Mouse (Mus musculus) lung, adult 18-20 months (tissue): Measurements from ENCODE around the gene Ubxn11.

Experiments
- DNase-seq, 2 experiments: peaks; one replicate each; pipeline ENCODE4 v3.0.0; 2022; ENCODE audit warnings: mixed read lengths in 2 of 2

The Ubxn11 gene

GRCm38 (mm10) chr4:134101979-134102741 is at the start of gene Ubxn11:
Gene Ubxn11 (plus strand): TSS chr4:134102570.
- DNase-seq, result peak; percentile 91 to 92

- no peak for DNase-seq
Measured at GRCm38 (mm10) chr4:134053538-134053937, 48.8 kb upstream of the Ubxn11 start, which contains the start of gene Zfp683. Gene Zfp683 (plus strand): TSS chr4:134053838.

GRCm38 (mm10) chr4:134058166-134058715 is 44.1 kb upstream of the Ubxn11 start:
- DNase-seq, result no peak

GRCm38 (mm10) chr4:134058908-134059307 is 43.5 kb upstream of the Ubxn11 start:
- no peak for DNase-seq

- no peak for DNase-seq
Measured at GRCm38 (mm10) chr4:134060135-134060865, 42.1 kb upstream of the Ubxn11 start, which contains the start of gene Crybg2. Gene Crybg2 (plus strand): TSS chr4:134060815.

GRCm38 (mm10) chr4:134061166-134061830 is 41.1 kb upstream of the Ubxn11 start:
- peak in 1 of 2 experiments; percentile 32 for DNase-seq

GRCm38 (mm10) chr4:134061944-134062446 is 40.4 kb upstream of the Ubxn11 start:
- DNase-seq, result peak; percentile 12 to 36

GRCm38 (mm10) chr4:134062561-134062960 is 39.8 kb upstream of the Ubxn11 start:
- DNase-seq, result no peak

- peak; percentile 62 to 78 for DNase-seq
Measured at GRCm38 (mm10) chr4:134065431-134066004, 36.9 kb upstream of the Ubxn11 start.

GRCm38 (mm10) chr4:134067383-134067782 is 35.0 kb upstream of the Ubxn11 start:
- DNase-seq, result no peak

GRCm38 (mm10) chr4:134067833-134068544 is 34.4 kb upstream of the Ubxn11 start:
- DNase-seq, result peak; percentile 57 to 72

- DNase-seq, result no peak
Measured at GRCm38 (mm10) chr4:134068793-134069580, 33.4 kb upstream of the Ubxn11 start.

- peak; percentile 38 to 60 for DNase-seq
Measured at GRCm38 (mm10) chr4:134078694-134079093, 23.7 kb upstream of the Ubxn11 start.

- no peak for DNase-seq
Measured at GRCm38 (mm10) chr4:134080674-134081073, 21.7 kb upstream of the Ubxn11 start.

GRCm38 (mm10) chr4:134081730-134082386 is 20.5 kb upstream of the Ubxn11 start:
- DNase-seq, result peak; percentile 86 to 92

- no peak for DNase-seq
Measured at GRCm38 (mm10) chr4:134082460-134082859, 19.9 kb upstream of the Ubxn11 start.

- DNase-seq, result no peak
Measured at GRCm38 (mm10) chr4:134084999-134085398, 17.4 kb upstream of the Ubxn11 start.

GRCm38 (mm10) chr4:134087412-134087811 is 15.0 kb upstream of the Ubxn11 start:
- DNase-seq, result peak in 1 of 2 experiments; percentile 34

- no peak for DNase-seq
Measured at GRCm38 (mm10) chr4:134089029-134089428, 13.3 kb upstream of the Ubxn11 start.
